Mouse (Mus musculus) embryonic facial prominence, embryonic 11.5 days (tissue): ENCODE data around the gene Prps1. TPM values are rescaled to one million over a fixed set of nuclear protein-coding genes. Genes with fewer than 3 reads are reported as not detected.

Source experiments
- ATAC-seq: fragments of 200-750 bp; cut with Nextera tagmentation; replicated peaks from 2 replicates; pipeline ENCODE4 v1.8.0; 2017; ENCODE audit warnings: low read depth; ENCODE audit not compliant: insufficient number of reproducible peaks, low FRiP score, low TSS enrichment
- DNase-seq: peaks from one replicate; pipeline ENCODE4 v3.0.0-alpha.2; 2015; ENCODE audit warnings: low spot score
- H3K27ac ChIP-seq: fragments of 300-500 bp; sonication (generic); replicated peaks from 2 replicates; pipeline ENCODE4 v1.5.1; 2014; ENCODE audit warnings: mild to moderate bottlenecking, low read depth, low read length, control low read depth
- H3K27me3 ChIP-seq: fragments of 300-500 bp; sonication (generic); 2 replicates; pipeline ENCODE4 v1.6.1; 2014; ENCODE audit warnings: mild to moderate bottlenecking, low read length, moderate library complexity, mixed read lengths; ENCODE audit not compliant: control insufficient read depth, insufficient read depth
- H3K36me3 ChIP-seq: fragments of 300-500 bp; sonication (generic); replicated peaks from 2 replicates; pipeline ENCODE4 v1.6.1; 2014; ENCODE audit warnings: low read depth, mild to moderate bottlenecking, low read length, moderate library complexity, mixed read lengths; ENCODE audit not compliant: control insufficient read depth, insufficient read depth
- H3K4me1 ChIP-seq: fragments of 300-500 bp; sonication (generic); 2 replicates; pipeline ENCODE4 v1.6.1; 2014; ENCODE audit warnings: low read length, mixed read lengths; ENCODE audit not compliant: control insufficient read depth, insufficient read depth
- H3K4me2 ChIP-seq: fragments of 300-500 bp; sonication (generic); 2 replicates; pipeline ENCODE4 v1.6.1; 2014; ENCODE audit warnings: low read depth, mild to moderate bottlenecking, control low read depth, low read length, moderate library complexity
- H3K4me3 ChIP-seq: fragments of 300-500 bp; sonication (generic); 2 replicates; pipeline ENCODE4 v1.5.1; 2014; ENCODE audit warnings: low read depth, low read length, control low read depth
- H3K9ac ChIP-seq: fragments of 300-500 bp; sonication (generic); replicated peaks from 2 replicates; pipeline ENCODE4 v1.6.1; 2014; ENCODE audit warnings: mild to moderate bottlenecking, control low read depth, low read length
- H3K9me3 ChIP-seq: fragments of 300-500 bp; sonication (generic); replicated peaks from 2 replicates; pipeline ENCODE4 v1.6.1; 2016; ENCODE audit warnings: mild to moderate bottlenecking, low read length, inconsistent platforms, mixed read lengths; ENCODE audit not compliant: control insufficient read depth
- WGBS: fragments of 180-500 bp; shearing (Covaris S2); extraction: QIAGEN DNeasy Blood & Tissue Kit; methylation state at CpG from one replicate; pipeline ENCODE4 v1.1.7; 2014; 5-methylcytosine and 5-hydroxymethylcytosine counted together
- polyA plus RNA-seq: library from polyadenylated mRNA; unstranded; fragments of >200 nt; fragmentation: Nextera tagmentation; extraction: Ambion mirVana; gene quantifications from 2 replicates; pipeline ENCODE4 v1.2.1, GENCODE M21; 2014

Prps1 gene
- 84.2 and 88.4 TPM in 2 replicates for polyA plus RNA-seq

- Histone ChIP-seq H3K27me3 (no peaks in the 10 kb centered on the region), H3K4me2 (peak within 1 kb of the TSS; percentile 32), H3K36me3 (no peaks in the 10 kb centered on the region), H3K9me3 (no peaks in the 10 kb centered on the region), H3K27ac (no peak within 1 kb of the TSS; the same call in 1 of the 2 replicates), H3K9ac (peak within 1 kb of the TSS; percentile 60), H3K4me1 (no peaks in the 10 kb centered on the region), H3K4me3 (peak within 1 kb of the TSS; percentile 55)
- 25% methylated on average over 26 of the region's 26 CpGs for WGBS
- peak; percentile 93 for DNase-seq
- peak; percentile 86 for ATAC-seq
Measured at GRCm38 (mm10) chrX:140456279-140456731, at the start of gene Prps1. Prps1 (plus strand) TSS chrX:140456613.

- no peak for ATAC-seq
- Histone ChIP-seq H3K4me3 (no peak overlapping the region), H3K27me3 (no peaks in the 10 kb centered on the region), H3K27ac (no peak overlapping the region), H3K4me1 (no peaks in the 10 kb centered on the region), H3K9ac (no peak overlapping the region), H3K36me3 (no peaks in the 10 kb centered on the region), H3K4me2 (no peak overlapping the region), H3K9me3 (no peaks in the 10 kb centered on the region)
- 87% methylated on average over 5 of the region's 5 CpGs for WGBS
- no peak for DNase-seq
Measured at GRCm38 (mm10) chrX:140407593-140407992, 48.8 kb upstream of the Prps1 start.

GRCm38 (mm10) chrX:140418467-140418866, 37.9 kb upstream of the Prps1 start:
- WGBS = 85% methylated on average over 4 of the region's 4 CpGs
- Histone ChIP-seq H3K27me3 (no peaks in the 10 kb centered on the region), H3K4me3 (no peak overlapping the region), H3K9me3 (no peaks in the 10 kb centered on the region), H3K4me2 (no peak overlapping the region), H3K27ac (no peak overlapping the region), H3K36me3 (no peaks in the 10 kb centered on the region), H3K4me1 (no peaks in the 10 kb centered on the region), H3K9ac (no peak overlapping the region)
- DNase-seq (no peak), ATAC-seq (no peak)

- no peak overlapping the region for H3K27ac ChIP-seq
- H3K36me3 ChIP-seq = no peaks in the 10 kb centered on the region
- no peak overlapping the region for H3K9ac ChIP-seq
- H3K4me2 ChIP-seq = no peak overlapping the region
- WGBS = 76% methylated on average over 4 of the region's 4 CpGs
- H3K9me3 ChIP-seq = no peaks in the 10 kb centered on the region
- no peak for DNase-seq
- H3K4me1 ChIP-seq = no peaks in the 10 kb centered on the region
- no peak for ATAC-seq
- no peak overlapping the region for H3K4me3 ChIP-seq
- no peaks in the 10 kb centered on the region for H3K27me3 ChIP-seq
Measured at GRCm38 (mm10) chrX:140427124-140427523, 29.3 kb upstream of the Prps1 start.

GRCm38 (mm10) chrX:140428252-140428651, 28.2 kb upstream of the Prps1 start:
- Histone ChIP-seq H3K36me3 (no peaks in the 10 kb centered on the region), H3K27me3 (no peaks in the 10 kb centered on the region), H3K4me3 (no peak overlapping the region), H3K9ac (no peak overlapping the region), H3K9me3 (no peaks in the 10 kb centered on the region), H3K27ac (no peak overlapping the region), H3K4me1 (no peaks in the 10 kb centered on the region), H3K4me2 (no peak overlapping the region)
- ATAC-seq (no peak), DNase-seq (no peak)
- WGBS = 74% methylated on average over 7 of the region's 8 CpGs

GRCm38 (mm10) chrX:140429985-140430384, 26.4 kb upstream of the Prps1 start:
- no peaks in the 10 kb centered on the region for H3K4me1 ChIP-seq
- H3K27ac ChIP-seq = no peak overlapping the region
- ATAC-seq (no peak), DNase-seq (no peak)
- H3K4me2 ChIP-seq = no peak overlapping the region
- H3K4me3 ChIP-seq = no peak overlapping the region
- H3K9ac ChIP-seq = no peak overlapping the region
- no peaks in the 10 kb centered on the region for H3K9me3 ChIP-seq
- H3K27me3 ChIP-seq = no peaks in the 10 kb centered on the region
- 88% methylated on average over 5 of the region's 5 CpGs for WGBS
- no peaks in the 10 kb centered on the region for H3K36me3 ChIP-seq

GRCm38 (mm10) chrX:140430506-140430905, 25.9 kb upstream of the Prps1 start:
- Histone ChIP-seq H3K36me3 (no peaks in the 10 kb centered on the region), H3K27me3 (no peaks in the 10 kb centered on the region), H3K4me2 (no peak overlapping the region), H3K4me1 (no peaks in the 10 kb centered on the region), H3K27ac (no peak overlapping the region), H3K4me3 (no peak overlapping the region), H3K9me3 (no peaks in the 10 kb centered on the region), H3K9ac (no peak overlapping the region)
- 86% methylated on average over 12 of the region's 12 CpGs for WGBS
- ATAC-seq (no peak), DNase-seq (no peak)

GRCm38 (mm10) chrX:140431981-140432380, 24.4 kb upstream of the Prps1 start:
- no peak overlapping the region for H3K4me2 ChIP-seq
- no peak overlapping the region for H3K27ac ChIP-seq
- no peak for DNase-seq
- no peak for ATAC-seq
- no peaks in the 10 kb centered on the region for H3K9me3 ChIP-seq
- WGBS = 80% methylated on average over 15 of the region's 15 CpGs
- H3K27me3 ChIP-seq = no peaks in the 10 kb centered on the region
- H3K36me3 ChIP-seq = no peaks in the 10 kb centered on the region
- H3K4me3 ChIP-seq = no peak overlapping the region
- H3K9ac ChIP-seq = no peak overlapping the region
- H3K4me1 ChIP-seq = no peaks in the 10 kb centered on the region
